Mouse (Mus musculus) kidney, postnatal 36 days (tissue): ENCODE data around the gene Clca3a1.

Source experiments
- DNase-seq, 2 experiments: peaks; one replicate each; pipeline ENCODE4 v3.0.0; 2021 to 2022; ENCODE audit warnings: mixed read lengths in 2 of 2

Gene Clca3a1

DNA sequence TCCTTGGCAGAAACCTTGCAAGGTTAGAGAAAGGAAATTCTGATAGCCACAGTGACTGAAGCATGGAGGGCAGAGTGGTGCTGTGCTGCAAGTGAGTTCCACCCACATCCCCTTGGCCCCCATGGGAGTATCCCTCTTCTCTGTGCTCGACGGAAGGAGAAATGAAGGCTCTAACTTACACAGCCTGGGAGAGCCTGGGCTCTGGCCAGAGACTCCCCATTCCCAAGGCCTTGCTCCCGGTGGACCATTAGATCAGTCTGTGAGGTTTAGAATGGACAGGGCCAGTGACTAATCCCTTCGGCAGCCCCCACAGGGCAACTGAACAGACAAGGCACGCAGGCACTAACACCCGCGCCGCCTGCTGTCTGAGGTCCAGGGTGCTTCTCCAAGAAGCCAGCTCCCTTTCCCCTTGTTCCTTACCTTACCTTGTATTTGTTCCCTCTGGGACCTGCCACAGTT is 81.0 kb downstream of the Clca3a1 start:
- DNase-seq = no peak
